Mouse (Mus musculus): ENCODE measurements at regions not wholly inside any gene's neighbourhood (a gene's known extent, or its start where the extent isn't known, plus 50 kb on each side); places are given as distances from the start of the nearest gene placed in this dataset.

GRCm38 (mm10) chr14:45740662-45741061 lies 82.7 kb upstream of the Ddhd1 start:
- TF ChIP-seq CTCF (IDR thresholded peaks at IDR 0.05; ENCODE audit: low read depth, low read length) (no peak), POLR2A (IDR thresholded peaks at IDR 0.05; ENCODE audit: extremely low read depth, insufficient read depth, low read length) (no peak)
